Mouse (Mus musculus) cerebellum, adult 18-20 months (tissue): ENCODE data around the gene Mnt.

Experiments used
- DNase-seq, 2 experiments: peaks; one replicate each; pipeline ENCODE4 v3.0.0; 2021

The Mnt gene

GRCm38 (mm10) chr11:74832503-74833143 is 1.9 kb downstream of the Mnt start:
- DNase-seq = peak; percentile 72 to 74

GRCm38 (mm10) chr11:74833536-74834358 is 3.0 kb downstream of the Mnt start:
- DNase-seq = peak in 1 of 2 experiments; percentile 29

GRCm38 (mm10) chr11:74834359-74834638 is 3.6 kb downstream of the Mnt start:
- no peak for DNase-seq

- no peak for DNase-seq
Measured at GRCm38 (mm10) chr11:74834650-74835277, 4.0 kb downstream of the Mnt start.

DNA sequence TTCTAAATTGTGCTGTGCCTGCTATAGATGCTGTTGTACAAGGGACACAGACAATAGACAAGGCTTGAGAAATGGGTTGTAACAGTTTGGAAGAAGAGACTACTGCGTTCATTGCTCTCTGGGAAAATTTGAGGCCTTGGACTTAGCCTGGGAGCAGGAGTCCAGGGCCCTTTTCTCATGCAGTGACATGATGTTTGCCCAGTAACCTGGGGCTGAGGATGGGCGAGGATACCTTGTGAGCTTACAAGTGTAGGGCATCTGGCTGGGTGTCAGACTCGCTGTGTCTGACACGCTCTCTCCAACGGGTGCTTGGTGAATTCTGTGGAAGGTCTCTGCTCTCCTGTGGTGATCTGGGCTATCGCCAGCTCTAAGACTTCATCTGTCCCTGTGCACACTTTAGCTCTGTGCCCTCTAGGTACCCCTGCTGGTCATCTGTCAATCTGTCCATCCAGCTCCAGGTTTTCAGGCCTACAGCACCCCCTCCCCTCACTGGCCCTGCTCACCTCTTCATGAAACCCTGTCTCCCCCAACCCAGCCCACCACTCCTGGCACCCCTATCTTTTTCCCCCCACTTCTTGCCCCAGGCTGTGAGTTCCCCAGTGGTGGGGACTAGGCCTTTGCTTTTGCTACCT is 5.0 kb downstream of the Mnt start:
- peak in 1 of 2 experiments; percentile 20 for DNase-seq

GRCm38 (mm10) chr11:74836225-74837055 is 5.7 kb downstream of the Mnt start:
- peak; percentile 34 to 40 for DNase-seq

DNA sequence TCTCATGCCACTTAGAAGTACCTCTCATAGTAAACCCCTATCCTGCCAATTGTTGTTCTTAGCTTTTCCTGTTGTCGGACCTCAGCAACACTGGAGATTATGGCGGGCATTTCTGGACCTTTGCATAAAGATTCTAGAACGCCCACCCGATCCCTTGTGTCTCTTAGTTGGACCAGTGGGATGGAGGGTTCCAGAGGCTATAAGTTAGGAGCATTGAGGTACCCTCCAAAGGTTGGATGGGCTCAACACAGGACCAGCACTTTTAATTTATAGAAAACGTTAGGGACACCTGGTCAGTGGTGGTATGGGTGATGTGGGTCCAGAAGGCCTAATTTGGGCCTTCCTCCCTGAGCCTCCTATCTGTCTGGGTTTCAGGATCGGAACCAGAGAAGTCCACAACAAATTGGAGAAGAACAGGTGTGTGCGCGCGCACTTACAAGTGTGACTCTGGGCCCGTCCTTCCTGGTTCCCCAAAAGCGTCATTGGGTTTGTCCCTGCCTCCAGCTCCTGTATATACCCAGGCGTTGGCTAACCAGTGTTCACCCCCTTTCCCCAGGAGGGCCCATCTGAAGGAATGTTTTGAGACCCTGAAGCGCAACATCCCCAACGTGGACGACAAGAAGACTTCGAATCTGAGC is 6.5 kb downstream of the Mnt start:
- DNase-seq = no peak

DNA sequence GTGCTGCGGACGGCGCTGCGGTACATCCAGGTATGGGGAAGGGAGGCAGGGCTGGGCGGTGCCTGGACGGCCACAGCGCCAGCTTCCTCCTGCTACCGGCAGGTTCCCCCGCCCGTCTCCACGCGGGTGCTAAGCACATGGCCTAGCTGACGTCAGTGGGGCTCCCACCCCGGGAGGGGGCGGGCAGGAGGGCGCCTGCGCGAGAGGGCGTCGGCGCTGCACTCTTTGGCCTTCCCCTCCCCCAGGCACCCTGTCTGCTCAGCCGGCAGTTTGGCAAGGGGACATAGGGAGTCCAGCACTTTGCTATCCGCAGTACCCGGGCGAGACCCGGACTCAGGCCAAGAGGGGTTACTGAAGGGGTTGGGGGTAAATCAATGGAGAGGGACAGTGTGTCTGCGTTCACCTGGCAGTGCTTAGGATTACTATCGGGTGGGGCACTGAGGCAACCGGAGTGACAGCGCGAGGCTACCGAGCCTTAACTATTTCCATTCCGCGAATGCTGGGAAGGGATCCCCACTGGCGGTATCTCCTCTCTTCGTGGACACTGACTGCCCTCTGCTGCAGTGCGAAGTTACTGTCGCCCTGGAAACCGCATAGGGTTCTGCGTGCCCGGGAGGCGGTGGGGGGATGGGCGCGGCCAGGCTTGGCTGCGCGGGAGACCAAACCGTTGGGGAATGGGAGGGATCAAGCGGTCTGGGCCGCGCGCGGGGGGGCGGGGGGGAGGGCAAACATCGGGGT is 7.1 kb downstream of the Mnt start:
- peak; percentile 96 to 97 for DNase-seq

- peak; percentile 93 to 96 for DNase-seq
Measured at GRCm38 (mm10) chr11:74838441-74838840, 7.7 kb downstream of the Mnt start.

DNA sequence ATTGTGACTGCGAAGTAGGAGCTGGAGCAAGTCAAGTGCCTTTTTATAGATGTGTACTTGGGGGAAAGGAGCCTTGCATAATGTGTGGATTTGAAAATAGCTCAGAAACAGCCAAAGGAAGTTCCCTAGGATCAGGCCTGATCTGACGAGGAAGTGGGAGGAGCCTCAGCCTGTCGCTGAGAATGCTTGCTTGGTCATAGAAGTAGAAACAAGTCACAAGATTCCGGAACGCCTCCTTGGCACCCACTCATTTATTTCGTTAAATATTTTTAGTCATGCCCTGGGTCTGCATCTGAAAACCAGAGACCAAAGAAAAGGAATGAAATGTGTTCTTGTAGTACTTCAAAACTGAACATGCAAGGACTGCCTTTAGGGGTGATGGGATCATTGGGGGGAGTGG is 8.3 kb downstream of the Mnt start:
- DNase-seq = peak; percentile 41 to 42

DNA sequence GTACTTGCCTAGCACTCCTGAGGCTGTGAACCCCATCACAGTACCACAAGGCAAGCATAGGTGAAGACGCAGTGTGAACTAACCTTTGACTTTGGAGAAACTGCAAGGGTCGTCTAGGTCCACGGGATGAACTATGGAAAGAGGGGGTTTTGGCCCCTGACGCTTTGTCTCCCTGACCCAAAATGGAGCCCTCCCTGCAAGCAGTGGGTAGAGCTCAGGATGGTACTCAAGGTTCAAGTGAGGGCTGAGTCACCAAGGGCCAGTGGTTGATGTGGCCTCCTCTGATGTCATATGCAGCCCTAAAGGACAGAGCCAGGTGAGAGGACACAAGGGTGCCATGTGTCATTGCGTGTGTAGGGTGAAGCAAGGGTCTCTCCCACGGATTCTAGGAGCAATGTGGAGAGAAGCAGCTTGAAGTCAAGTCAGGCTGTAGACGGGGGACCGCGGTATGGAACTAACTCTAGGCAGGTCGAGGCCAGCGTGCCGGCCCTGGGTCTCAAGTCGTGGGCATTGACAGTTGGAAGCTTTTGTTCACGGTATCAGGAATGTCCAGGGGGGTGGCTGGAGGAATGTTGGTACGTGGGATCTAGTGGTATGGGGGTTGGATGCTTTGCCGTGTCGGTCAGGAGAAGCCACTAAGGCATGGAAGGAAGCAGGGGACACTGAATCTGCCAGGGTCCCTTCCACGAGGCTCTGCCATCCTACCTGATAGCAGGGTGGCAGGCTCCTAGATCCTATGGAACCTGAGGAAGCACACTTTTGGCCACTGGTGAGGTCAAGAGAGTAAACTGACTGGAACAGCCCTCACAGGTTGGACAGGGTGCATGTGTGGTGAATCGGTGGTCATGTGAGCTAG is 9.4 kb downstream of the Mnt start:
- no peak for DNase-seq

DNA sequence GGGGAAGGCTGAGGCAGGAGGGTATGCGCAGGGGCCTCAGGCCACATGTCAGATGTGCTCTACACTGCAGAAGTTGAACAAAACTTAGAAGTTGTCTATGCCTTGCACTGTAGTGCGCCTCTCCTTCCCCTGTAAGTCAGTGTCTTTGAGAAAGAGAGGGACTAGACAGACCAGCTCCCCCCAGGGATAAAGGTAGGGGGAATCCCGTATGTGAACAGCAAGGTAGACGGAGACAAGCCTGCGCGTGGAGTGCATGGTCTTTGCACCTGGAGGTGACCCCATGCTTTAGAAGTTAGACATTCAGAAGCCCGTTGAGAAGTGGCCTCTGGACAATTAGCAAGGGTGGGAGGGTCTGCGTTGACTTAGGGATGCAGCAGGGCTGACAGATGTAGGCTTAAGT is 10.0 kb downstream of the Mnt start:
- DNase-seq = no peak

DNA sequence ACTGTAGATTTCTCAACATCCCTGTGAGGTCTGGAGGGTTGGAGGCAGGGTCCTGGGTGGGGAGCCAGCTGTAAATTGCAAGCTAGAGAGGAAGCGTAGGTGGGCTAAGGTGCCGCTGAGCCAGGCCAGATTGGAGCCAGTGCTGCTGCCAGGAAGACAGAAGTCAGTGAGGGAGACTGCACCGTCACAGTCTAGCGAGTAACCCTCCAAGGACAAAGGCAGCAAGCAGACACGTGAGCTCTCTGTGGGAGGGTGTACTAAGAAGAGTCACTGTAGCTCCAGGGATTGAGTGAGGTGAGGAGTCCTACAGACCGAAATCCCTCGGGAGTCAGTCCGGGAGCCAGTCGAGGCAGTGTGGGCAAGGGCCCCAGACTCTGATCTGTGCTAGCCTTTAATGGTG is 10.6 kb downstream of the Mnt start:
- DNase-seq = peak; percentile 36 to 38

GRCm38 (mm10) chr11:74842045-74842444 is 11.3 kb downstream of the Mnt start:
- DNase-seq = peak; percentile 34 to 44

- peak; percentile 24 to 43 for DNase-seq
Measured at GRCm38 (mm10) chr11:74842656-74843434, 12.1 kb downstream of the Mnt start.

DNA sequence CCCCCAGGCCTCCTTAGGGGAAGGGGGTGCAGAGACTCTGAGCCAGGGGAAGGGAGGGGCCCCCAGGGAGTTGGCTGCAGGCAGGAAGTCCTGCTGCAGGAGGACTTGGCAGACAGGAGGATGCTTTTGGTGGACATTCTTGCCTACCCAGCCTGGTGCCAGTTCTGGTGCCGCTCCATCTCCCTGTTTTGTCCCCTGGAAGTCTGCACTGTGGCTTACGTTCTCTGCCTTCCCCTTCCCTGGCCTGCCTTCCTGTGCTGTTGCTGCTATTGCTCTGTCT is 12.7 kb downstream of the Mnt start:
- DNase-seq = peak; percentile 46 to 50

- no peak for DNase-seq
Measured at GRCm38 (mm10) chr11:74843761-74844160, 13.0 kb downstream of the Mnt start.

DNA sequence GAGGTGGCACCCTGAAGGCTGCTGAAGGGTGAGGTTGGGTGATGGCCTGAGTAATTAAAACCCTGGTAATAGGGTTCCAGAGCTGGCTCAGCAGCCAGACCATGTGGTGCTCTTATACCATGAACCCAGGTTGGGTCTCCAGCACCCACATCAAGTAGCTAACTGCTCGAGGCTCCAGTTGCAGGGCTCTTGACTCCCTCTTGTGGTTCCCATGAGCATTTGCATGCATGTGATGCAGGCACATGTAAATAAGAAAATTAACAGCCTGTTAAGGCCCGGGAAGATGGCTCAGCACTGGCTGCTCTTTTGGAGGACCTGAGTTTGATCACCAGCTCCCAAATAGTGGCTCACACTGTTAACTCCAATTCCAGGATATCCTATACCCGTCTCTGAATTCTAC is 15.1 kb downstream of the Mnt start:
- DNase-seq = no peak

DNA sequence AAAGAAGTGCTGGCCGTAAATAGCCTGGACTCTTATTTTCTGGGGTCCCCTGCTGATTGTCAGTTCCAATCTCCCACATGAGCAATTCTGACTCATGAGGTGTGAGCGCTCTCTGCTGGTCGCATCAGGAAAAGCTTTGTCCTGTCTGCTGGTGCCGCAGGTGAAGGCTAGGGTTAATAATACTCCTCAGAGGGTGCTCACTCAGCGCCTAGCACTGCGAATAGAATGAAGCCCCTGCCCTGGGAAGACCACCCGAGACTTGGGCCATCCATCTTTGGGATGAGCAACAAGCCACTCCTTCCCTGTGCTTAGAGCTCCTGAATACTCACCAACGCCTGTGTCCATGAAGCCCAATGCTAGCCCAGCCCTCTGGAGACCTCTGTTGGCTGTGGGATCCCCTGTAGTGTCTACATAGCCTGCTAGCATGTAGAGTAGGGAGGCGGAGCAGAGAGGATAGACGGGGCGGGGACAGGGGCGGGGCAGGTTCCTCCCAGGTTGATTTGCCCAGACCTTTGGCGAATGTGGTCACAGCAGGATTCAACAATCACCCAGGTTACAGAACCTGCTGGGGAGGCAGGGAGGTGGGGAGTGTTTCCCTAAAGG is 17.3 kb downstream of the Mnt start:
- DNase-seq = peak; percentile 84 to 86
